Mouse (Mus musculus): Measurements from ENCODE around the gene Gtf2i. TPM values are rescaled to one million over a fixed set of nuclear protein-coding genes. Genes with fewer than 3 reads are reported as not detected.

Gtf2i gene
- polyA plus RNA-seq, 1 experiment from 2014 or later, result 137 TPM

DNA sequence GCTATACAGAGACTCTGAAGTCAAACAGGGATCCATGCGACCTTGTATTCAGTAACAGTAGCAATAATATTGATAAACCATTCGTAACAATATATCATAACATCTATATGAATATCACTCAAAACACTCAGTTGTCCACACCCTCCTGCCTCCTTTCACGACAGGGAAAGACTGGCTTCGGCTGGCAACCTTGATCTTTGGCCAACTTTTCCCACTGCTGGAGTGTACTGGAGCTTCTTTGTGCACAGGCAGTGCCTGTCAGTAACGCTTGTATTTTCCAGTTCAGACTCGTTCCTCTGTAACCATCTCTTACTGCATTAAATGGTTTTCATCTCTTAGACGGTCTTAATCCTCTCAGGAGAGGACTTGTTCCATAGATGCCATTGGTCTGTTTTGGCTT is 2.2 kb upstream of the Gtf2i start:
- Histone ChIP-seq H3K9me3 (no peaks in the 10 kb centered on the region), H3K27me3 (replicated peaks) (no peaks in the 10 kb centered on the region), H3K36me3 (no peaks in the 10 kb centered on the region), H3K4me2 (replicated peaks) (no peak overlapping the region), H3K4me3 (replicated peaks) (no peak overlapping the region), H3K9ac (no peak overlapping the region), H3K27ac (0 out of 2 replicates have a peak overlapping the region, but pooled peaks have one; percentile 33), H3K4me1 (replicated peaks) (peaks cover 10% of the 10 kb centered on the region; the same call in 1 of the 2 replicates)
- WGBS, result 49% methylated on average over 7 of the region's 7 CpGs
- ATAC-seq, result no peak

DNA sequence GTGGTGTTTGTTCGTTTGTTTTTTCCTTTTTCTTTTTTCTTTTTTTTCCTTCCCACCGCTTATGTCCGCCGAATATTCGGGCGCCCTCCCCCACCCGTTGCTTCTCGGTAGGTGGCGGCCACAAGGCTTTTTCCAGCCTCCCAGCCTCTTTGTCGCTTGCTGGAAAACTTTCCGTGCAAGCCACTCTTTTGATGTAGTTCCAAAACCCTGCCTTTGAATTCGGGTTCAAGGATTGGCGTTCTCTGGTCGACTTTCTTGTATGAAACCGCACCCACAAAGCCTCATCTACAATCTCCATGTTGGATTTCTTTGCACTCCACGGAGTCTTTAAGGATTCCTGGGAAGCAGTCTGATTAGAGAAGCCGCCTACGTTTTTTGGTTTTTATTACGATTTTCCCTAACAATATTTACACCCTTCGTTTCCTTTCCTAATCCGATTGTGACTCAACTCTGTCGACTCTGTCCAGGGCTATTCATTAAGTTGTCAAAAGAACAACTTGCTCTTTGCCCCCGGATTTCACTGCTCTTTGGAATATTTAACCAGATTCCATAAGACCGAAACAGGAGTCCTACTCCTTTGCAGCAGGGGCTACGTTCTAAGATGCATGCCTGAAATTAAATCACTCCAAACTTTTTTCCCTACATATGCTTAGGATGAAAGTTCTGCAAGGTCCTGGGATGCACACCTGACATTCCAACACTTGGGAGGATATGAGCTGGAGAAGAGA is 1.2 kb upstream of the Gtf2i start:
- Histone ChIP-seq H3K4me3 (replicated peaks) (peak overlapping the region; percentile 64), H3K4me2 (replicated peaks) (peak overlapping the region; percentile 76), H3K9ac (peak overlapping the region; percentile 64), H3K9me3 (no peaks in the 10 kb centered on the region), H3K36me3 (no peaks in the 10 kb centered on the region), H3K4me1 (replicated peaks) (peaks cover 17% of the 10 kb centered on the region; the same call in 1 of the 2 replicates), H3K27ac (peak overlapping the region; percentile 98), H3K27me3 (replicated peaks) (no peaks in the 10 kb centered on the region)
- no peak for ATAC-seq
- WGBS, result 1% methylated on average over 25 of the region's 25 CpGs

DNA sequence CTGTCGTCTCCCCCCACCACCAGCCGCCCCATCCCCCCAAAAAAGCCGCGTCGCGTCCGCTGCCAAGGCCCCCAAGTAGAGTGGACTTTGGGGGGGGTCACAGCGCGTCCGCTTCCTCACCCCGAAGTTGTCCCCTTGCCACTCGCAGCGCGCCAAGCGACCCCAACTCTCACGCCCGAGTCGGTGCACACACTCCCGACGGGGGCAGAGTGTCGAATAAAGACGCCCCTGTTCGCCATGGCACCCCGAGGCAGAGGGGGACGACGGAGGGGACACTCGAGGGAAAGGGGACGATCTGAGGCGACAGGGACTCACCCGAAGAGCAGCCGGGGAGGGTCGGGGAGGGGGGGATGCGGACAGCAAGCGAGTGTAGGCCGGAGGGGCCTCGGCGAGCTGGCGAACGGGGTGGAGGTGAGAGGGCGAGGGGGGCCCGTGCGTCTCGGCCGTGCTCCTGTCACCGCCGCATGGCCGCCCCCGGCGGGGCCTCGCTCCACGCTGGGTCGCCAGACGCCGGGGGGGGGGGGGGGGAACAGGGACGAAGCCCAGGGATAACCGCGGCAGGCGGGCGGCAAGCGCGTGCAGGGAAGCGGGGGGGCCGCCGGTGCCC is 389 bp downstream of the Gtf2i start:
- peak overlapping the region; percentile 95 for H3K27ac ChIP-seq
- peak overlapping the region; percentile 64 for H3K4me3 ChIP-seq (replicated peaks)
- H3K9me3 ChIP-seq, result no peaks in the 10 kb centered on the region
- H3K4me1 ChIP-seq (replicated peaks), result peaks cover 21% of the 10 kb centered on the region; the same call in 1 of the 2 replicates
- H3K27me3 ChIP-seq (replicated peaks), result no peaks in the 10 kb centered on the region
- peak overlapping the region; percentile 83 for H3K9ac ChIP-seq
- peak; percentile 54 for ATAC-seq
- under 1% methylated on average over 41 of the region's 64 CpGs for WGBS
- peak overlapping the region; percentile 65 for H3K4me2 ChIP-seq (replicated peaks)
- H3K36me3 ChIP-seq, result peaks cover 11% of the 10 kb centered on the region; the same call in 1 of the 2 replicates

DNA sequence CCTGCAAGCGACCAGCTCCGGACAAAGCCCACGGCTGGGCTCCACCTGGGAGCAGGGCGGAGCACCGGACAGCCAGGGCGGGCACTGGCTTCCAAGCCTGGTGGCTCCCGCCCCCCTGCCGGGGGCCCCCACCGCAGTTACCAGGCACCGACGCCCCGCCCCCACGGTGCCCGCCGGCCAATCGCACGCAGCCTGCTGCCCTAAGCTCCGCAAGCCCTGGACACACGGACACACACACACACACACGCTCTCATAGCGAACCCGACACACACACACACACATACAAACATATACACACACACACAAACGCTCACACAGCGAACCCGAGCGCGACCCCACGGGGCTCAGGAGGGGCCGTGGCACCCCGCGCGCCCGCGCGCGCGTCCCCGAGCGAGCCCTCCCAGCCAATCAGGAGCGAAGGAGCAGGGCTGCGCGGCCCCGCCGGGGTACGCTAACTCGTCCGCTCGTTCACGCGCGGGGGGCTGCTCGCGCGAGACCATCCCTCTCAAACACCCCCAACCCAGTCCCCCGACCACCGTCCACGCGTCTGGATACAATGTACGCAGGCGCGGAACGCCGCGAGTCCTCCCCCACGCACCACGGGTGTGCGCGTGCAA is 1.0 kb downstream of the Gtf2i start:
- peak overlapping the region; percentile 65 for H3K4me2 ChIP-seq (replicated peaks)
- under 1% methylated on average over 67 of the region's 68 CpGs for WGBS
- peak overlapping the region; percentile 64 for H3K4me3 ChIP-seq (replicated peaks)
- H3K9ac ChIP-seq, result peak overlapping the region; percentile 83
- H3K36me3 ChIP-seq, result peaks cover 11% of the 10 kb centered on the region; the same call in 1 of the 2 replicates
- H3K9me3 ChIP-seq, result no peaks in the 10 kb centered on the region
- peaks cover 21% of the 10 kb centered on the region; the same call in 1 of the 2 replicates for H3K4me1 ChIP-seq (replicated peaks)
- peak overlapping the region; percentile 95 for H3K27ac ChIP-seq
- peak; percentile 87 for ATAC-seq
- H3K27me3 ChIP-seq (replicated peaks), result no peaks in the 10 kb centered on the region

DNA sequence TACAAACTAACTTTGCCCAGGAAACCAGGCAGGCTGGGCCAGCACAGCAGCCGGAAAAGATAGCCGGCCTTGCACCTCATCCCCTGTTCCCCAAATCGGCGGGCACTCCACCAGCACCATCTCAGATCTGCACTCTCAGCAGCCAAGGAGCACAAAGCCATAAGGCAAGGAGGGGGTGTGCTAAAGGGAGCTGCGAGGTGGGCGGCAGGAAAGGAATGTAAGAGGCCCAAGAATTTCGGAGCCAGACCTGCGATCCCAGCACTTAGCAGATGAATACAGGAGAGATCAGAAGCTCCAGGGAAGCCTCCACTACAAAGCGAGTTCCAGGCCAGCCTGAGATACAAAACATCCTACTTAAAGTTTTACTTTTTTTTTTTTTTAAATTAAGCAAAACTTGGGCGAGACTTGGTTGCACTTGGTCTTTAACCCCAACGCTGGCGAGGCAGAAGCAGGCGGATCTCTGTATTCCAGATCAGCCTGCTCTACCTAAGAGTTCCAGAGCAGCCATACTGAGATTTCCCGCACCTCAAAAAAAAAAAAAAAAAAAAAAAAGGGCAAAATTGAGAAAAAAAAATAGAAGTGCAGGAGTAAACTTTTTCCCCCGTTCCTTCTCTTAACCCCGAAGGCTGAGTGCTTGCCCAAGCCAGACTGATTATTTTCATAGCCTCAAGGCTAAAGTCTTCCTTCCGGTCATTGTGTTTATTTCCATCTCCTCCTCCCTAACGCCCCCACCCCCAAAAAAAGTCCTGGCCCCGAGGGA is 1.7 kb downstream of the Gtf2i start:
- ATAC-seq, result no peak
- 5% methylated on average over 19 of the region's 19 CpGs for WGBS
- Histone ChIP-seq H3K27ac (peak overlapping the region; percentile 95), H3K36me3 (peaks cover 12% of the 10 kb centered on the region; the same call in 1 of the 2 replicates), H3K9me3 (no peaks in the 10 kb centered on the region), H3K4me1 (replicated peaks) (peaks cover 21% of the 10 kb centered on the region; the same call in 1 of the 2 replicates), H3K4me3 (replicated peaks) (peak overlapping the region; percentile 64), H3K27me3 (replicated peaks) (no peaks in the 10 kb centered on the region), H3K4me2 (replicated peaks) (peak overlapping the region; percentile 65), H3K9ac (peak overlapping the region; percentile 83)

DNA sequence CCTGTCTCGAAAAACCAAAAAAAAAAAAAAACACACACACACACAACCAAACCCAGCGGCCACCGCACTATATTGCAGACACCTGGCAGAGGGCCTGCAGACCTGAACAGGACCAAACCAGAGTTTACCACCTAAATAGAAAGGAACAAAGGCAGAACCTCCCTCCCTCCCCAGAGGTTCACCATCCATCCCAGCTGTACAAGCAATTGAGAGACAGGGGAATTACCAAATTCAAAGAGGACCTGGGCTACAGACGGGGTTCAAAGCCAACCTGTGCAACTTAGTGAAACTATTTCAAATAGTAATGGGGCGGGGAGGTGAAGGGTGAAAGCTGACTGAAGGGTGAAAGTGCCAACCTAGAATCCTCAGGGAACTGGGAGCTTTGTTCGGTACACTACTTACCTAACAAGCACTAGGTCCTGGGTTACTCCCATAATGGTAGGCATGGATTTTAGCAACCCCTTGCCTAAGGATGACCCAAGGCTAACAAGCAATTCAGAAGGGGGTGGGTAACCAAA is 2.6 kb downstream of the Gtf2i start:
- H3K4me3 ChIP-seq (replicated peaks), result peak overlapping the region; percentile 64
- 63% methylated on average over 6 of the region's 6 CpGs for WGBS

DNA sequence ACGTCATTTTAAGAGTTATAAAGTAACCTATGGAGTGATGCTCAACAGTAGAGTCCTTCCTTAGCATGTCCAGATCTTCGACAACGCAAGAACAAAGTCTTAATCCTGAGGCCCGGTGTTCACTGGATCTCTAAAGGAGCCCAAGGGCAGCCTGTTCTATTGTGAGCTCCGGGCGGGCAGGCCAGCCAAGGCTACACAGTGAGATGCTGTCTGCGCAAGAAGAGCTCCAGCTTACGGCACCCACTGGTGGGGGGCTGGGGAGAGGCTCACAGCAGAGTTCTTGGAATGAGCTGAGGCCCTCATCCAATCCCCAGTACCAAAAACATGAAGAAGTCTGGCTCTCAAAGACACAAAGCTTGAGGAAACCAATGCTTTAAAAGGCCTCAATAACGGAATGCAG is 4.4 kb downstream of the Gtf2i start:
- Histone ChIP-seq H3K4me1 (replicated peaks) (peaks cover 24% of the 10 kb centered on the region; the same call in 1 of the 2 replicates), H3K4me3 (replicated peaks) (no peak overlapping the region), H3K27ac (no peak overlapping the region), H3K9me3 (no peaks in the 10 kb centered on the region), H3K9ac (no peak overlapping the region), H3K27me3 (replicated peaks) (no peaks in the 10 kb centered on the region), H3K36me3 (peaks cover 21% of the 10 kb centered on the region; the same call in 1 of the 2 replicates), H3K4me2 (replicated peaks) (no peak overlapping the region)
- no peak for ATAC-seq
- 94% methylated on average over 9 of the region's 9 CpGs for WGBS

More for the DNA sequence above, 2.6 kb downstream of the Gtf2i start:
- Histone ChIP-seq H3K9ac (no peak overlapping the region), H3K4me1 (replicated peaks) (peaks cover 26% of the 10 kb centered on the region; the same call in 1 of the 2 replicates), H3K4me2 (replicated peaks) (peak overlapping the region; percentile 65), H3K36me3 (peaks cover 17% of the 10 kb centered on the region; the same call in 1 of the 2 replicates), H3K27ac (no peak overlapping the region), H3K27me3 (replicated peaks) (no peaks in the 10 kb centered on the region), H3K9me3 (no peaks in the 10 kb centered on the region)
- ATAC-seq, result no peak

DNA sequence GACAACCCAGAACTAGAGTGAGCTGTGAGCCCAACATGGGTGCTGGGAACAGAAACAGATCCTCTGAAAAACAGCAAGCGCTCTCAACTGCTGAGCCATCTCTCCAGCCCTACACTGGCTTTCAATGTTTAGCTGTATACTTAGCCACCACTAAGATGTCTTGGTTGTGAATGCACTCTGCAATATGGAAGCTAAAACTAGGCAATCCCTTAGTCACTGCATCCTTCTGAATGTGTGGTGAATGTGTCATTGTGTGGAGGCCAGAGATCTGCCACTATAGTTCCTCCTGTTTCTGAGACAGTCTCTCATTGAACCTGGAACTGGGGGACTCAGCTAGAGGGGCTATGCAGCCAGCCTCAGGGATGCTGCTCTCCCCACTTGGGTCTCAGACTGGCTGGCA is 5.2 kb downstream of the Gtf2i start:
- H3K9me3 ChIP-seq, result no peaks in the 10 kb centered on the region
- no peak overlapping the region for H3K4me3 ChIP-seq (replicated peaks)
- no peak overlapping the region for H3K9ac ChIP-seq
- no peaks in the 10 kb centered on the region for H3K27me3 ChIP-seq (replicated peaks)
- peaks cover 24% of the 10 kb centered on the region; the same call in 1 of the 2 replicates for H3K4me1 ChIP-seq (replicated peaks)
- no peak for ATAC-seq
- H3K27ac ChIP-seq, result no peak overlapping the region
- no peak overlapping the region for H3K4me2 ChIP-seq (replicated peaks)
- H3K36me3 ChIP-seq, result peaks cover 21% of the 10 kb centered on the region; the same call in 1 of the 2 replicates
- 100% methylated on average over 1 of the region's 1 CpGs for WGBS

DNA sequence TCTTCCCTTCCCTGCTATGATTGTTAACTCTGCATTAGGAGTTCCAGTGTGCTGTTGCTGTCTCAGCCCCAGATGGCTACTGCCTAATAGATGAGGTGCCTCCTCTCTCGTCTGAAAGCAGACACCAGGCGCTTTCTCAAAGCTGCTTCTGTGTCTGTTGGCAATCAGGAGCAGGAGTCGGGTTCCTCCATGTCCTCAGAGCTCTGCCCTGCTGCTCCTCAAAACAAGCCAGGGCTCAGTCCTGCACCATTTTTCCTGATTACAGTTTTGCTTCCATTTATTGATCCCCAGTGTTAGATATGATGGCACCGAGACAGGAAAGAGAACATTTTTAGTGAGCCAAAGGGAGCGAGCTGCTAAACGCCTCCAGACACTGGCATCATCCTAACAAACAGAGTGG is 9.9 kb downstream of the Gtf2i start:
- peaks cover 25% of the 10 kb centered on the region for H3K36me3 ChIP-seq

DNA sequence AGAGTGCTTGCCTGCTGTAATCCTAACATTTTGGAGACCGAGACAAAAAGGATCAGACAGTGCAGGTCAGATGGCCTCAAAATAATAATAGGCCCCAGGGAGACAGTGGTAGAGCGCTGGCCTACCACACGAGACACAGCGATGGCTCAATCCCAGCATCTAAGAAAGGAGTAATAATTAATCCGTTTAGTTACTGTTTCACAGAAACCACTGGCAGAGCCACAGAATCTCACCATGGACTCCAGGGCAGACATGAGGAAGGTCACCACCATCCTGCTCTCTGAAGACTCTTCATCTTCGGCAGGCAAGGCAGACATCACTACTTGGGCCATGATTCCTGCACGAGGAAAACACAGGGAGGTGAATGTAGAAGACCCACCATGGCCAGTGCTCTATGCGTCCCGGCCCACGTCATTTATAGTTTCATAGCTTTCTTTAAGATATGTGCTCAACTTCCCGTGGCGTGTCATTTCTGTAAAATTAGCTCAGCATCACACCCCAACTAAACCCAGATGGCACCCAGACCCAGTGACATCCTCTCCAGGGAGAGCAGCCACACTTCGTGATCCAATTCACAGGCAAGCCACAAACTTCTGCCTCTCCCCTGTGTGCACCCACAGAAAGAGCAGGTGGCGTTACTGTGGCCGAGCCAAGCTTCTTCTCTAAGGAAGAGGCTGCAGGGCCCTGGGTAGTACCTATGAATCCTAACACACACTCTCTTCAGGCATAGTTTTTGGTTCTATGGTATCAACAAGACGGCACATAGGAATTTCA is 19.1 kb downstream of the Gtf2i start:
- 86% methylated on average over 16 of the region's 16 CpGs for WGBS
- Histone ChIP-seq H3K4me2 (replicated peaks) (no peak overlapping the region), H3K27ac (no peak overlapping the region), H3K36me3 (peaks cover 34% of the 10 kb centered on the region), H3K9me3 (0 out of 2 replicates have a peak, but pooled peaks cover 3% of the 10 kb centered on the region), H3K27me3 (replicated peaks) (no peaks in the 10 kb centered on the region), H3K4me3 (replicated peaks) (no peak overlapping the region), H3K4me1 (replicated peaks) (no peaks in the 10 kb centered on the region), H3K9ac (no peak overlapping the region)
- peak; percentile 28; the same call in 1 of the 2 replicates for ATAC-seq

More for the DNA sequence above, 9.9 kb downstream of the Gtf2i start:
- Histone ChIP-seq H3K4me1 (replicated peaks) (0 out of 2 replicates have a peak, but pooled peaks cover 5% of the 10 kb centered on the region), H3K4me2 (replicated peaks) (no peak overlapping the region), H3K9me3 (0 out of 2 replicates have a peak, but pooled peaks cover 3% of the 10 kb centered on the region), H3K27me3 (replicated peaks) (no peaks in the 10 kb centered on the region), H3K9ac (no peak overlapping the region), H3K27ac (no peak overlapping the region), H3K4me3 (replicated peaks) (no peak overlapping the region)
- no peak for ATAC-seq
- WGBS, result 74% methylated on average over 6 of the region's 6 CpGs

DNA sequence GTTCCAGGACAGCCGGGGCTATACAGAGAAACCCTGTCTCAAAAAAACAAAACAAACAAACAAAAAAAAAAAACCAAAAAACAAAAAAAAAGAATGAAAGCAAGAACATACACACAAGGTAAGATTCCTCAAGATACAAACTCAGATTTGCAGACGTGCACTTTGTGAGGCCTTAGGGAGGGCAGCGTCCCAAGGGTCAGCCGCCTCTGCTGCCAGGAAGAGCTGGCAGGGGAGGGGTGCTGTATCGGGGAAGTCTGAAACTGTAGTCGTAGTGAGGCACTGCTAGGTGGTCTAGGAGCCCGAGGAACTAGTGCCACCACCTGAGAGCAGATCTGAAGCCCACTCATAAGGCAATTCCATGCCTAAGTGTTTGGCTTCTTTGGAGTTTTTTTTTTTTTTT is 20.0 kb downstream of the Gtf2i start:
- Histone ChIP-seq H3K4me2 (replicated peaks) (no peak overlapping the region), H3K27ac (no peak overlapping the region), H3K9ac (no peak overlapping the region), H3K27me3 (replicated peaks) (no peaks in the 10 kb centered on the region), H3K9me3 (no peaks in the 10 kb centered on the region), H3K4me3 (replicated peaks) (no peak overlapping the region), H3K4me1 (replicated peaks) (no peaks in the 10 kb centered on the region), H3K36me3 (peaks cover 39% of the 10 kb centered on the region)
- no peak for ATAC-seq
- 90% methylated on average over 7 of the region's 7 CpGs for WGBS

Measured in intestine, embryonic 15.5 days (tissue).